Mouse (Mus musculus): ENCODE measurements around the gene Smyd4. TPM values are rescaled to one million over a fixed set of nuclear protein-coding genes. Genes with fewer than 3 reads are reported as not detected.

Gene Smyd4
- polyA plus RNA-seq, 1 experiment from 2014 or later, result 16.3 TPM

- H3K36me3 ChIP-seq (ENCODE audit: control insufficient read depth, insufficient read depth), result no peaks in the 10 kb centered on the region; the same call in 1 of the 2 replicates
- no peak overlapping the region for H3K4me2 ChIP-seq (ENCODE audit: low read depth, low read length)
- no peaks in the 10 kb centered on the region for H3K27me3 ChIP-seq (ENCODE audit: control insufficient read depth, insufficient read depth, low read length)
- H3K4me3 ChIP-seq (ENCODE audit: low read length), result no peak overlapping the region
- H3K9ac ChIP-seq (ENCODE audit: low read length), result peak overlapping the region; percentile 43
- H3K4me1 ChIP-seq (ENCODE audit: control insufficient read depth, insufficient read depth, low read length), result peaks cover 14% of the 10 kb centered on the region
- no peaks in the 10 kb centered on the region for H3K9me3 ChIP-seq (replicated peaks; ENCODE audit: control insufficient read depth, low read length)
- H3K27ac ChIP-seq (ENCODE audit: low read length), result peak overlapping the region; percentile 74
- 39% methylated on average over 5 of the region's 5 CpGs for WGBS
- peak; percentile 71; the same call in 1 of the 2 replicates for ATAC-seq (replicated peaks; ENCODE audit: extremely low read depth, insufficient read depth, low FRiP score)
These were observed 54.0 kb downstream of the Smyd4 start for GRCm38 (mm10) chr11:75402271-75402690.

GRCm38 (mm10) chr11:75403301-75404052 lies 55.2 kb downstream of the Smyd4 start:
- H3K27me3 ChIP-seq (ENCODE audit: control insufficient read depth, insufficient read depth, low read length), result no peaks in the 10 kb centered on the region
- H3K9me3 ChIP-seq (replicated peaks; ENCODE audit: control insufficient read depth, low read length), result no peaks in the 10 kb centered on the region
- no peak overlapping the region for H3K4me3 ChIP-seq (ENCODE audit: low read length)
- WGBS, result 55% methylated on average over 6 of the region's 6 CpGs
- H3K9ac ChIP-seq (ENCODE audit: low read length), result no peak overlapping the region
- H3K4me2 ChIP-seq (ENCODE audit: low read depth, low read length), result no peak overlapping the region
- no peaks in the 10 kb centered on the region; the same call in 1 of the 2 replicates for H3K36me3 ChIP-seq (ENCODE audit: control insufficient read depth, insufficient read depth)
- peak overlapping the region; percentile 64 for H3K27ac ChIP-seq (ENCODE audit: low read length)
- H3K4me1 ChIP-seq (ENCODE audit: control insufficient read depth, insufficient read depth, low read length), result peaks cover 7% of the 10 kb centered on the region; the same call in 1 of the 2 replicates
- ATAC-seq (replicated peaks; ENCODE audit: extremely low read depth, insufficient read depth, low FRiP score), result no peak

GRCm38 (mm10) chr11:75404801-75405200 lies 56.6 kb downstream of the Smyd4 start:
- H3K9me3 ChIP-seq (replicated peaks; ENCODE audit: control insufficient read depth, low read length), result no peaks in the 10 kb centered on the region
- no peaks in the 10 kb centered on the region for H3K27me3 ChIP-seq (ENCODE audit: control insufficient read depth, insufficient read depth, low read length)
- no peaks in the 10 kb centered on the region; the same call in 1 of the 2 replicates for H3K36me3 ChIP-seq (ENCODE audit: control insufficient read depth, insufficient read depth)
- peaks cover 7% of the 10 kb centered on the region; the same call in 1 of the 2 replicates for H3K4me1 ChIP-seq (ENCODE audit: control insufficient read depth, insufficient read depth, low read length)
- 83% methylated on average over 6 of the region's 6 CpGs for WGBS
- ATAC-seq (replicated peaks; ENCODE audit: extremely low read depth, insufficient read depth, low FRiP score), result no peak
- H3K4me2 ChIP-seq (ENCODE audit: low read depth, low read length), result no peak overlapping the region
- no peak overlapping the region for H3K9ac ChIP-seq (ENCODE audit: low read length)
- no peak overlapping the region for H3K4me3 ChIP-seq (ENCODE audit: low read length)
- H3K27ac ChIP-seq (ENCODE audit: low read length), result no peak overlapping the region

- no peaks in the 10 kb centered on the region for H3K27me3 ChIP-seq (ENCODE audit: control insufficient read depth, insufficient read depth, low read length)
- no peak overlapping the region for H3K4me2 ChIP-seq (ENCODE audit: low read depth, low read length)
- no peak overlapping the region for H3K27ac ChIP-seq (ENCODE audit: low read length)
- H3K4me3 ChIP-seq (ENCODE audit: low read length), result no peak overlapping the region
- ATAC-seq (replicated peaks; ENCODE audit: extremely low read depth, insufficient read depth, low FRiP score), result no peak
- H3K36me3 ChIP-seq (ENCODE audit: control insufficient read depth, insufficient read depth), result no peaks in the 10 kb centered on the region; the same call in 1 of the 2 replicates
- 68% methylated on average over 4 of the region's 4 CpGs for WGBS
- H3K9ac ChIP-seq (ENCODE audit: low read length), result no peak overlapping the region
- H3K9me3 ChIP-seq (replicated peaks; ENCODE audit: control insufficient read depth, low read length), result no peaks in the 10 kb centered on the region
- H3K4me1 ChIP-seq (ENCODE audit: control insufficient read depth, insufficient read depth, low read length), result peaks cover 7% of the 10 kb centered on the region; the same call in 1 of the 2 replicates
These were observed 57.9 kb downstream of the Smyd4 start for GRCm38 (mm10) chr11:75406104-75406503.

- no peaks in the 10 kb centered on the region for H3K9me3 ChIP-seq (replicated peaks; ENCODE audit: control insufficient read depth, low read length)
- no peak overlapping the region for H3K27ac ChIP-seq (ENCODE audit: low read length)
- no peak overlapping the region for H3K4me2 ChIP-seq (ENCODE audit: low read depth, low read length)
- no peak overlapping the region for H3K4me3 ChIP-seq (ENCODE audit: low read length)
- ATAC-seq (replicated peaks; ENCODE audit: extremely low read depth, insufficient read depth, low FRiP score), result no peak
- H3K4me1 ChIP-seq (ENCODE audit: control insufficient read depth, insufficient read depth, low read length), result peaks cover 7% of the 10 kb centered on the region; the same call in 1 of the 2 replicates
- H3K36me3 ChIP-seq (ENCODE audit: control insufficient read depth, insufficient read depth), result no peaks in the 10 kb centered on the region
- 42% methylated on average over 3 of the region's 3 CpGs for WGBS
- H3K9ac ChIP-seq (ENCODE audit: low read length), result no peak overlapping the region
- no peaks in the 10 kb centered on the region for H3K27me3 ChIP-seq (ENCODE audit: control insufficient read depth, insufficient read depth, low read length)
These were observed 58.6 kb downstream of the Smyd4 start for GRCm38 (mm10) chr11:75406865-75407264.

GRCm38 (mm10) chr11:75409679-75410575 lies 61.7 kb downstream of the Smyd4 start:
- no peak overlapping the region; the same call in 1 of the 2 replicates for H3K27ac ChIP-seq (ENCODE audit: low read length)
- no peak overlapping the region for H3K4me3 ChIP-seq (ENCODE audit: low read length)
- H3K9ac ChIP-seq (ENCODE audit: low read length), result no peak overlapping the region
- ATAC-seq (replicated peaks; ENCODE audit: extremely low read depth, insufficient read depth, low FRiP score), result no peak
- no peaks in the 10 kb centered on the region for H3K27me3 ChIP-seq (ENCODE audit: control insufficient read depth, insufficient read depth, low read length)
- H3K9me3 ChIP-seq (replicated peaks; ENCODE audit: control insufficient read depth, low read length), result no peaks in the 10 kb centered on the region
- no peak overlapping the region for H3K4me2 ChIP-seq (ENCODE audit: low read depth, low read length)
- H3K36me3 ChIP-seq (ENCODE audit: control insufficient read depth, insufficient read depth), result no peaks in the 10 kb centered on the region
- 70% methylated on average over 17 of the region's 17 CpGs for WGBS
- no peaks in the 10 kb centered on the region; the same call in 1 of the 2 replicates for H3K4me1 ChIP-seq (ENCODE audit: control insufficient read depth, insufficient read depth, low read length)

GRCm38 (mm10) chr11:75410591-75410990 lies 62.4 kb downstream of the Smyd4 start:
- no peaks in the 10 kb centered on the region for H3K36me3 ChIP-seq (ENCODE audit: control insufficient read depth, insufficient read depth)
- H3K9ac ChIP-seq (ENCODE audit: low read length), result no peak overlapping the region
- ATAC-seq (replicated peaks; ENCODE audit: extremely low read depth, insufficient read depth, low FRiP score), result no peak
- H3K4me2 ChIP-seq (ENCODE audit: low read depth, low read length), result no peak overlapping the region
- H3K27me3 ChIP-seq (ENCODE audit: control insufficient read depth, insufficient read depth, low read length), result no peaks in the 10 kb centered on the region
- H3K4me1 ChIP-seq (ENCODE audit: control insufficient read depth, insufficient read depth, low read length), result peaks cover 2% of the 10 kb centered on the region; the same call in 1 of the 2 replicates
- 84% methylated on average over 7 of the region's 7 CpGs for WGBS
- H3K9me3 ChIP-seq (replicated peaks; ENCODE audit: control insufficient read depth, low read length), result no peaks in the 10 kb centered on the region
- H3K27ac ChIP-seq (ENCODE audit: low read length), result no peak overlapping the region
- H3K4me3 ChIP-seq (ENCODE audit: low read length), result no peak overlapping the region

- H3K4me3 ChIP-seq (ENCODE audit: low read length), result no peak overlapping the region
- peaks cover 2% of the 10 kb centered on the region; the same call in 1 of the 2 replicates for H3K4me1 ChIP-seq (ENCODE audit: control insufficient read depth, insufficient read depth, low read length)
- H3K36me3 ChIP-seq (ENCODE audit: control insufficient read depth, insufficient read depth), result no peaks in the 10 kb centered on the region
- no peaks in the 10 kb centered on the region for H3K27me3 ChIP-seq (ENCODE audit: control insufficient read depth, insufficient read depth, low read length)
- no peaks in the 10 kb centered on the region for H3K9me3 ChIP-seq (replicated peaks; ENCODE audit: control insufficient read depth, low read length)
- 49% methylated on average over 7 of the region's 7 CpGs for WGBS
- no peak overlapping the region for H3K9ac ChIP-seq (ENCODE audit: low read length)
- no peak overlapping the region for H3K4me2 ChIP-seq (ENCODE audit: low read depth, low read length)
- ATAC-seq (replicated peaks; ENCODE audit: extremely low read depth, insufficient read depth, low FRiP score), result no peak
- no peak overlapping the region for H3K27ac ChIP-seq (ENCODE audit: low read length)
These were observed 66.9 kb downstream of the Smyd4 start for GRCm38 (mm10) chr11:75415096-75415495.

Data from heart, embryonic 16.5 days (tissue).